Mouse (Mus musculus): ENCODE measurements at regions not wholly inside any gene's neighbourhood (a gene's known extent, or its start where the extent isn't known, plus 50 kb on each side); places are given as distances from the start of the nearest gene placed in this dataset.

DNA sequence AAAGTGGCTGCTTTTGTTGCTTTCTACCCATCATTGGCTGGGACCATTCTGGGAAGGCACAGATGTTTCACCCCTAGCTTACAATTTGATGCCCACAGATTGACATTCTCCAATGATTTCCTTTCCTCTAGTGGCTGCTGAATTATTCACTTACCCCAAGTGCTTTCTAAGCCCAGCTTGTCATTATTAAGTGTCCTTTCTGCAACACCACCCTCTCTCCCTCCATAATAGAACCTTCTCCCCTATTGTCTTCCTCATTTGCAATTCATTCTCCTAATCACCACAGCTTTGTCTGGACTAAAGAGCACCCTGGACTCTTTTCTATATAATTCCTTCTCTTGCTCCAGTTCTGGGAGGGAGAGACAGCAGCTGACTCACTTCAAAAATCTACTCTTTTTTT lies 2780.0 kb upstream of the 5930422O12Rik start:
- TF ChIP-seq CTCF (IDR thresholded peaks at IDR 0.05; ENCODE audit: low read depth): no peak

DNA sequence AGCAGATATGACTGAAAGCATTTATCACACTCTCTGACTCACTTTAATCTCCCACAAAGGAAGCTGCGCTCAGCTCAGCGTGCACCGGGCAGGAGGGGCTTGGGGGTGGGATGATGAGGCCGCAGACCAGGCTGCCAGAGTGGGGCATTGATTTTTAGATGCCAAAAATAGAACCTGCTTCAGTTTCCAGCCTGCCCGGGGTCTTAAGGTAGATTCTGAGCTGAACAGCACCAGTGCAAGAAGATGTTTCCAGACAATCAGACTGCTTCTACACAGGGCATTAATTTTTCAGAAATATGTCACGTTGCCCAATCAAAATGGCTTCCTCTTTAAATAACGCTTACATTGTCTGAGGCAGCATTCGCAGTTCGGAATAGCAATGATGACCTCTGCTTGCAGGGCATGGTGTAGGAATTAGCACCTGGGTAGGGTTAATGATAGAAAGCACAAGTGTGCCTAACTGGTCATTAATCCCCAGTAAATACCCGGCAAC lies 2772.7 kb upstream of the 5930422O12Rik start:
- Histone ChIP-seq H3K36me3 (ENCODE audit: insufficient read depth, low read length) (no peaks in the 10 kb centered on the region), H3K9ac (replicated peaks; ENCODE audit: low read length) (no peak overlapping the region), H3K27me3 (ENCODE audit: insufficient read depth, low read length) (no peaks in the 10 kb centered on the region), H3K27ac (peak overlapping the region; percentile 7; the same call in 1 of the 2 replicates), H3K4me3 (ENCODE audit: low read length) (no peak overlapping the region), H3K9me3 (ENCODE audit: low read length) (no peaks in the 10 kb centered on the region), H3K4me2 (ENCODE audit: low read depth, low read length) (no peak overlapping the region), H3K4me1 (ENCODE audit: insufficient read depth, low read length) (no peaks in the 10 kb centered on the region)
- WGBS: 47% methylated on average over 10 of the region's 10 CpGs
- ATAC-seq: peak; percentile 58; the same call in 1 of the 2 replicates
- DNase-seq (ENCODE audit: low spot score): peak; percentile 9
- no peak for TF ChIP-seq CTCF (IDR thresholded peaks at IDR 0.05; ENCODE audit: low read depth)

More for the DNA sequence above, 2780.0 kb upstream of the 5930422O12Rik start:
- H3K27ac ChIP-seq: no peak overlapping the region
- no peak overlapping the region for H3K4me3 ChIP-seq (ENCODE audit: low read length)
- ATAC-seq: no peak
- DNase-seq (ENCODE audit: low spot score): no peak
- no peaks in the 10 kb centered on the region for H3K4me1 ChIP-seq (ENCODE audit: insufficient read depth, low read length)
- no peaks in the 10 kb centered on the region for H3K27me3 ChIP-seq (ENCODE audit: insufficient read depth, low read length)
- H3K36me3 ChIP-seq (ENCODE audit: insufficient read depth, low read length): no peaks in the 10 kb centered on the region
- H3K4me2 ChIP-seq (ENCODE audit: low read depth, low read length): no peak overlapping the region
- no peak overlapping the region for H3K9ac ChIP-seq (replicated peaks; ENCODE audit: low read length)
- H3K9me3 ChIP-seq (ENCODE audit: low read length): no peaks in the 10 kb centered on the region

DNA sequence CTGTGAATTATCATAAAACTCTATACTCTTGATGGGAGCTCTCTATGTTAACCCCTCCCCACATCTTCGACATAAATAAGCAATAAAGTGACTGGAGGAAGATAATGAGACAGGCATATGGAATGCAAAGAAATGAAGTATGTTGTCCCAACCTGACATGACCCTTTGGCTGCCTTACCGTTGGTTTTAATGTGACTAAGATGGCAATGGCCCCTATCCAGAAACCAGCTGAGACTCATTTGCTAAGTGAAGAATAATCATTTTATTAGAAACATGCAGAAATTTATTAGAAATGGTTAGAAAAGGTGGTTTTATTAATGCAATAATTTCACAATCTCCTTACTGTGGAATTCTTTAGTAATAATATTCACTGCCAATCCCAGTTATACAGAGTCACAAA lies 2767.2 kb upstream of the 5930422O12Rik start:
- Histone ChIP-seq H3K27ac (no peak overlapping the region), H3K4me2 (ENCODE audit: low read depth, low read length) (no peak overlapping the region), H3K4me3 (ENCODE audit: low read length) (no peak overlapping the region), H3K27me3 (ENCODE audit: insufficient read depth, low read length) (no peaks in the 10 kb centered on the region), H3K4me1 (ENCODE audit: insufficient read depth, low read length) (no peaks in the 10 kb centered on the region), H3K9ac (replicated peaks; ENCODE audit: low read length) (no peak overlapping the region), H3K36me3 (ENCODE audit: insufficient read depth, low read length) (no peaks in the 10 kb centered on the region), H3K9me3 (ENCODE audit: low read length) (no peaks in the 10 kb centered on the region)
- ATAC-seq (no peak), DNase-seq (ENCODE audit: low spot score) (no peak)
- TF ChIP-seq CTCF (IDR thresholded peaks at IDR 0.05; ENCODE audit: low read depth): no peak
- 48% methylated on average over 2 of the region's 2 CpGs for WGBS

DNA sequence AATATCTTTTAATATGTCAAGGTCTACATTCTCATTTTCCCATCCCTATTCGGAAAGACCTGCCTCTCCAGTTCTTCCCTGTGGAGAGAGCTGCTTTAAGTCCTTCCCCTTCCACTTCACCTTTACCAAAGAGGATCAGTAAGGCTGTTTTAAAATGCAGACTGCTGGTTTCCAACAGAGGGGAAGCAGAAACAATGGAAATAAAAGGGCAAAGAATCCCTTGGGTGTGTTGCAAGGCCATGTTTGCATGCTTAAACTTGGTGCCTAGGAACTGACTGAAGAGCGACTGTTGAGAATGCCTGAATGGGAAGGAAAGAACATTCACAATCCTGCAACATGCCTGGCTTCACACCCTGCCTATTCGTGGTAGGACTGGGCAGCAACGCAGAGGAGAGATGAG lies 2759.1 kb upstream of the 5930422O12Rik start:
- Histone ChIP-seq H3K4me2 (ENCODE audit: low read depth, low read length) (no peak overlapping the region), H3K36me3 (ENCODE audit: insufficient read depth, low read length) (no peaks in the 10 kb centered on the region), H3K4me3 (ENCODE audit: low read length) (no peak overlapping the region), H3K9ac (replicated peaks; ENCODE audit: low read length) (no peak overlapping the region), H3K27me3 (ENCODE audit: insufficient read depth, low read length) (no peaks in the 10 kb centered on the region), H3K27ac (no peak overlapping the region), H3K9me3 (ENCODE audit: low read length) (no peaks in the 10 kb centered on the region), H3K4me1 (ENCODE audit: insufficient read depth, low read length) (no peaks in the 10 kb centered on the region)
- DNase-seq (ENCODE audit: low spot score) (no peak), ATAC-seq (no peak)
- TF ChIP-seq CTCF (IDR thresholded peaks at IDR 0.05; ENCODE audit: low read depth): no peak
- 41% methylated on average over 4 of the region's 4 CpGs for WGBS

DNA sequence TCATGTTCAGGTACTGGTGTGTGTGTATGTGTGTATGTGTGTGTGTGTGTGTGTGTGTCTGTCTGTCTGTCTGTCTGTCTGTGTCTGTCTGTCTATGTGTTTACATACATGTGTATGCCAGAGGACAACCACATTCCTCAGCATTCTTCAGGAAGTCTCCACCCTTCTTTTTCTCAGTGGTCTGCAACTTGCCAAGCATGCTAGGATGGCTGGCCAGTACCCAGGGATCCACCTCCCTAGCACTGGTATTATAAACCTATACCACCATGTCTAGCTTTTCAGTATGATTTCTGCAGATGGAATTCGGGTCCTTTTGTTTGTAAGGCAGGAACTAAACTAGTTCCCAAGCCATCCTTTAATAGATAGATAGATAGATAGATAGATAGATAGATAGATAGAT lies 2751.1 kb upstream of the 5930422O12Rik start:
- TF ChIP-seq CTCF (IDR thresholded peaks at IDR 0.05; ENCODE audit: low read depth): no peak

DNA sequence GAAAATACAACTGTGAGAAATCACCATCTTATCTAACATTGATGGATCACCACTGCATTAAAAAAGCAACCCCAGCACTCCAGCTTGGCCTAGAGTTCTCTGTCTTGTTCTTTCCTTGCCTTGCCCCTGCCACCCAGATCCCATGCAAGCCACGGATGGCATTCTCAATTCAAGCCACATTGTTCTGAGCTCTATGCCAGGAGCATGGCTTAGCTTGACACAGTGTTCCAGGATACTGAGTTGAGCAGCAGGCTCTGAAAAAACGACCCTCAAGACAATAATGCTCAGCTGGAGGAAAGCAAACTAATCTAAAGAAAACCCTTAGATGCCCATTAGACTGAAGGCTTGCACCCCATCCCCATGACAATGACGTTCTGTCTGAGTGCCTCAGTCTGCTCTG lies 2746.3 kb upstream of the 5930422O12Rik start:
- Histone ChIP-seq H3K36me3 (ENCODE audit: insufficient read depth, low read length) (no peaks in the 10 kb centered on the region), H3K9ac (replicated peaks; ENCODE audit: low read length) (no peak overlapping the region), H3K27me3 (ENCODE audit: insufficient read depth, low read length) (no peaks in the 10 kb centered on the region), H3K9me3 (ENCODE audit: low read length) (no peaks in the 10 kb centered on the region), H3K4me2 (ENCODE audit: low read depth, low read length) (no peak overlapping the region), H3K4me3 (ENCODE audit: low read length) (no peak overlapping the region), H3K27ac (no peak overlapping the region), H3K4me1 (ENCODE audit: insufficient read depth, low read length) (no peaks in the 10 kb centered on the region)
- DNase-seq (ENCODE audit: low spot score) (peak; percentile 46), ATAC-seq (0 out of 2 replicates have a peak, but pooled peaks have one; percentile 55)
- TF ChIP-seq CTCF (IDR thresholded peaks at IDR 0.05; ENCODE audit: low read depth): no peak
- 21% methylated on average over 3 of the region's 3 CpGs for WGBS

More for the DNA sequence above, 2751.1 kb upstream of the 5930422O12Rik start:
- Histone ChIP-seq H3K9ac (replicated peaks; ENCODE audit: low read length) (no peak overlapping the region), H3K4me1 (ENCODE audit: insufficient read depth, low read length) (no peaks in the 10 kb centered on the region), H3K9me3 (ENCODE audit: low read length) (no peaks in the 10 kb centered on the region), H3K4me3 (ENCODE audit: low read length) (no peak overlapping the region), H3K27me3 (ENCODE audit: insufficient read depth, low read length) (no peaks in the 10 kb centered on the region), H3K27ac (no peak overlapping the region), H3K4me2 (ENCODE audit: low read depth, low read length) (no peak overlapping the region), H3K36me3 (ENCODE audit: insufficient read depth, low read length) (no peaks in the 10 kb centered on the region)
- DNase-seq (ENCODE audit: low spot score) (no peak), ATAC-seq (no peak)
- WGBS: 88% methylated on average over 1 of the region's 1 CpGs

DNA sequence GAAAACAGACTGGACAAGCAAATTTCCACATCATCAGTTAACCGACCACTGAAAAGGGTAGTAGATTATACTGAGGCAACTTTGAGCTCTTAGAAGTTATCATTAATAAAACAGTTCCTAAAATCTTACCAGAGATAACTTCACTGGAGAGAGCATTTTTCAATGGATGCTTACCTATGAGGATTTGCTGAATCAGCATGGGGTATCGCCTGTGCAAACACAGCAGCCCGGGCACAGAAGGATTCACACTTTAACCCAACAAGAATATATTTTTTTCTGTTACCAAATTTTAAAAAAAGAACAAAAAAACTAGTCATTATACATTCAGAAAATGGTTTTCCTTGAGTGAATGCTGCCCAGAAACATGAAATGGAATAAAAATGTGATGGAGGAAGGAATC lies 2742.0 kb upstream of the 5930422O12Rik start:
- ATAC-seq: no peak
- H3K9me3 ChIP-seq (ENCODE audit: low read length): no peaks in the 10 kb centered on the region
- WGBS: 89% methylated on average over 3 of the region's 3 CpGs

More for the DNA sequence above, 2742.0 kb upstream of the 5930422O12Rik start:
- Histone ChIP-seq H3K36me3 (ENCODE audit: insufficient read depth, low read length) (no peaks in the 10 kb centered on the region), H3K27me3 (ENCODE audit: insufficient read depth, low read length) (no peaks in the 10 kb centered on the region), H3K4me2 (ENCODE audit: low read depth, low read length) (no peak overlapping the region), H3K9ac (replicated peaks; ENCODE audit: low read length) (no peak overlapping the region), H3K4me3 (ENCODE audit: low read length) (no peak overlapping the region), H3K27ac (no peak overlapping the region), H3K4me1 (ENCODE audit: insufficient read depth, low read length) (no peaks in the 10 kb centered on the region)
- no peak for DNase-seq (ENCODE audit: low spot score)
- no peak for TF ChIP-seq CTCF (IDR thresholded peaks at IDR 0.05; ENCODE audit: low read depth)

Data from hindbrain, postnatal 0 days (tissue).